Mouse (Mus musculus): Measurements from ENCODE around the gene Asgr1. TPM values are rescaled to one million over a fixed set of nuclear protein-coding genes. Genes with fewer than 3 reads are reported as not detected.
A peak's percentile ranks its signal among the peaks of the same experiment; 100 is the strongest.

Gene Asgr1
- polyA plus RNA-seq, 1 experiment, result 0.87 TPM

DNA sequence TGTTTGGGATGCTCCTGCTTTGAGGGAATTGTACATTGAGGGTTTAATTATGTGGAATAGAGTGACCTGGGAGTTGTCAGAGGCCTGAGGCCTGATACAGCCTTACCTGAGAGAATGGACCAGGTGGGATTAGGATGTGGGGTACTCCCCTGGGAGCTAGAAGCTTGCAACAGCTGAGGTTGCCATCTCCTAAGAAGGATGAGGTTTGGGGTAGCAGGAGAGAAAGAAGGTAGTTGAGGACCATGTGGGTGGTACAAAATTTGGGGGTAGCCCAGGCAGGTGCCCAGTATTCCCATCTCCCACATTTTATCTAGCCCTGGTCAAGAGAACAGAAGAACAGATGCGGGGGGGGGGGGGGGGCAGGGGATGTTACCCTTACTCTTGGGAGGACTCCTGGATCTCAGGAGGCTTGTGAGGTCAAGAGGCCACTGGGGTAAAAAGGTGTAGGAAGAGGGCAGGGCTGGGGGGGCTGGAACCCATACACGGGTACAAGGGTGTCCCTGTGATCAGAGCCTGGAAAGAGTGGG is 34.3 kb upstream of the Asgr1 start:
- no peaks in the 10 kb centered on the region for H3K4me1 ChIP-seq (ENCODE audit: control insufficient read depth, insufficient read depth, insufficient read length, low read length)
- H3K27ac ChIP-seq (replicated peaks; ENCODE audit: low read depth, low read length), result no peak overlapping the region
- H3K4me3 ChIP-seq (ENCODE audit: insufficient read depth, low read depth, low read length), result no peak overlapping the region

- H3K4me3 ChIP-seq (ENCODE audit: insufficient read depth, low read depth, low read length), result no peak overlapping the region
- H3K27ac ChIP-seq (replicated peaks; ENCODE audit: low read depth, low read length), result no peak overlapping the region
Observed at GRCm38 (mm10) chr11:70020022-70020631, 33.8 kb upstream of the Asgr1 start.

GRCm38 (mm10) chr11:70020731-70021263 is 33.1 kb upstream of the Asgr1 start:
- Histone ChIP-seq H3K4me3 (ENCODE audit: insufficient read depth, low read depth, low read length) (peak overlapping the region; percentile 61), H3K27ac (replicated peaks; ENCODE audit: low read depth, low read length) (no peak overlapping the region), H3K4me1 (ENCODE audit: control insufficient read depth, insufficient read depth, insufficient read length, low read length) (no peaks in the 10 kb centered on the region)

More at GRCm38 (mm10) chr11:70020022-70020631, 33.8 kb upstream of the Asgr1 start:
- H3K4me1 ChIP-seq (ENCODE audit: control insufficient read depth, insufficient read depth, insufficient read length, low read length), result no peaks in the 10 kb centered on the region

GRCm38 (mm10) chr11:70021264-70022132 is 32.4 kb upstream of the Asgr1 start:
- no peaks in the 10 kb centered on the region for H3K4me1 ChIP-seq (ENCODE audit: control insufficient read depth, insufficient read depth, insufficient read length, low read length)
- H3K27ac ChIP-seq (replicated peaks; ENCODE audit: low read depth, low read length), result no peak overlapping the region
- peak overlapping the region; percentile 61 for H3K4me3 ChIP-seq (ENCODE audit: insufficient read depth, low read depth, low read length)

- H3K4me1 ChIP-seq (ENCODE audit: control insufficient read depth, insufficient read depth, insufficient read length, low read length), result no peaks in the 10 kb centered on the region
- H3K4me3 ChIP-seq (ENCODE audit: insufficient read depth, low read depth, low read length), result no peak overlapping the region
- H3K27ac ChIP-seq (replicated peaks; ENCODE audit: low read depth, low read length), result no peak overlapping the region
Observed at GRCm38 (mm10) chr11:70023481-70024150, 30.3 kb upstream of the Asgr1 start.

DNA sequence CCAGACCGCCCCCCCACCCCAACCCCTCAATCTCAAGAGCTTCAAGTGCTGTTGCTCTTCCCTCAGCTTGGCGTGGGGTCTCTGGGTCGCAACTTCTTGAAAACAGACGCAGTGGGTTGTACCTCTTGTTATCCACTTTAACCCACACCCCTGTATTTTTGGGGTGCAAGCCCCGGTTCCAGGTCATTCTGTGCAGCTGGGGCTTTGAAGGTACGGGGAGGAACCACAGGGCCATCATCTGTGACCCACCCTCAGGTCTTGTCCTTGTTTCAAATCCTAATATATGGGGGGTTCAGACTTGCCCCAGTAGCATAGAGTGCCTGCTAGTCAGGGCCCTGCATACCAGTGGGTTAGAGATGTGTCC is 29.8 kb upstream of the Asgr1 start:
- Histone ChIP-seq H3K4me3 (ENCODE audit: insufficient read depth, low read depth, low read length) (no peak overlapping the region), H3K27ac (replicated peaks; ENCODE audit: low read depth, low read length) (no peak overlapping the region), H3K4me1 (ENCODE audit: control insufficient read depth, insufficient read depth, insufficient read length, low read length) (no peaks in the 10 kb centered on the region)

DNA sequence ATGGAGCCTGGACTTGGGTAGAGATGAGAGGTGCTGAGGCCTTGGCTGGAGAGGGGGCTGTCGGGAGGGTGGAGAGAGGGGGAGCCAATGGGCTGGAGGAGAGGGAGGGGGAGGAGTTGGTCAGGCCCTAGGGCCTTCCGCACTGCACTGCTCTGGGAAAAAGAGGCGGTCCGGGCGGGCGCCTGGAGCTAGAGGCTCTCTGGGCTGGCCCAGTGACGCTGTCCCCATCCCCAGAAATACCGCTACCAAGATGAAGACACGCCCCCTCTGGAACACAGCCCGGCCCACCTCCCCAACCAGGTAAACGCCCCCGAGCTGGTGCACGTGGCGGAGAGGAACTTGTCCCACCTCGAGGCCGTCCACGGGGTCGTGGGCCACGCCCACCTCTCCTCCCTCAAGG is 27.2 kb upstream of the Asgr1 start:
- Histone ChIP-seq H3K27ac (replicated peaks; ENCODE audit: low read depth, low read length) (no peak overlapping the region), H3K4me1 (ENCODE audit: control insufficient read depth, insufficient read depth, insufficient read length, low read length) (no peaks in the 10 kb centered on the region), H3K4me3 (ENCODE audit: insufficient read depth, low read depth, low read length) (peak overlapping the region; percentile 37)

DNA sequence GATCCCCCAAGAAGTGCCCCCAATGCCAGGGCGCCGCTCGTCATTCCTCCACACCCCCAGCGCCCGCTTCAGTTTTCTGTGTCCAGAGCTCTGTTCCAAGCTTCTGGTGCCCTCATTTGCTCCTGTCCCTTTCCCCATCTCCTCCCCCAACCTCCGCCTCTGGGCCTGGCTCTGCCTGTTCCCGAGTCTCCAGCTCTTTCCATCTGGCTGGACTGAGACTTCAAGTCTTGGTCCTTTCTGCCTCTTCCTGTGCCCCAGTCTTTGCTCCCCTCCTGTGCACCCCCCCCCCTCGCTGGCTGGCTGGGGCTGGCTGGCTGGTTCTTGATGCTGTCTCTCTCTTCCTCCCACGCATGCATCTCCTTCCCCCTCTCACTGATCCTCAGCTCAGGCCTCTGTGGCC is 26.5 kb upstream of the Asgr1 start:
- Histone ChIP-seq H3K4me1 (ENCODE audit: control insufficient read depth, insufficient read depth, insufficient read length, low read length) (no peaks in the 10 kb centered on the region), H3K27ac (replicated peaks; ENCODE audit: low read depth, low read length) (0 out of 2 replicates have a peak overlapping the region, but pooled peaks have one; percentile 13), H3K4me3 (ENCODE audit: insufficient read depth, low read depth, low read length) (peak overlapping the region; percentile 15; the same call in 1 of the 2 replicates)

DNA sequence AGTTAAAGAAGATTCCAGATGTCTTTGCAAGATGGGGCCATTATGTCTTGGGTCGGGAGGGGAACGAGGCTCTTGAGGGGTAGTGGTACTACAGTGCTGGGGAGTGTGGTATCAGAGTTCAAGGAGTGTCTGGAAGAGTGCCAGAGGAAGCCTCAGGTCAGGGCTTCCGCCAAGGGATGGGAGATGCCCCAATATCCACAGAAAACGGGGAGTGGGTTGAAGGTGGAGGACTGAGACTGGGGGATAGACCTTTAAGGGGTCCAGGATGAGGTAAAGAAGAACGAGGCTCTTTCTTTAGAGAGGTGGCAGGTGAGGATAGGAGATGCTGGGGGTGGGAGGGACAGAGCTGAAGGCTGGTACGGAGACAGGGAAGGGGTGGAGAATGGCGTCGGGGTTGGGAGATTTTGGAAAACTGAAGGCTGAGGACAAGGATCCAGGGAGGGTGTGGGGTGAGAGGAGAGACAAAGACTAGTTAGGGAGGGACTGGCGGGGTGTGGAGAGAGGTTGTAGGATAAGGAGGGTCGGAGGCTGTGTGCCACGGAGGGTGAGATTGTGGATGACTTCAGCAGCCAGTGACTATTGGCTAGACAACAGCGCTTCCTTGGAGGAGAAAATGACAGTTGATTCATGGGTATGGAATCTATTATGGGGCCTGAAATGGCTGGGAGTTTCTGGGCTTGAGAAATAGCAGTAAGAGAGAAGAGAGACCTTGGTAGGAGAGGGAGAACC is 25.3 kb upstream of the Asgr1 start:
- no peaks in the 10 kb centered on the region for H3K4me1 ChIP-seq (ENCODE audit: control insufficient read depth, insufficient read depth, insufficient read length, low read length)
- H3K4me3 ChIP-seq (ENCODE audit: insufficient read depth, low read depth, low read length), result no peak overlapping the region; the same call in 1 of the 2 replicates
- peak overlapping the region; percentile 60 for H3K27ac ChIP-seq (replicated peaks; ENCODE audit: low read depth, low read length)

DNA sequence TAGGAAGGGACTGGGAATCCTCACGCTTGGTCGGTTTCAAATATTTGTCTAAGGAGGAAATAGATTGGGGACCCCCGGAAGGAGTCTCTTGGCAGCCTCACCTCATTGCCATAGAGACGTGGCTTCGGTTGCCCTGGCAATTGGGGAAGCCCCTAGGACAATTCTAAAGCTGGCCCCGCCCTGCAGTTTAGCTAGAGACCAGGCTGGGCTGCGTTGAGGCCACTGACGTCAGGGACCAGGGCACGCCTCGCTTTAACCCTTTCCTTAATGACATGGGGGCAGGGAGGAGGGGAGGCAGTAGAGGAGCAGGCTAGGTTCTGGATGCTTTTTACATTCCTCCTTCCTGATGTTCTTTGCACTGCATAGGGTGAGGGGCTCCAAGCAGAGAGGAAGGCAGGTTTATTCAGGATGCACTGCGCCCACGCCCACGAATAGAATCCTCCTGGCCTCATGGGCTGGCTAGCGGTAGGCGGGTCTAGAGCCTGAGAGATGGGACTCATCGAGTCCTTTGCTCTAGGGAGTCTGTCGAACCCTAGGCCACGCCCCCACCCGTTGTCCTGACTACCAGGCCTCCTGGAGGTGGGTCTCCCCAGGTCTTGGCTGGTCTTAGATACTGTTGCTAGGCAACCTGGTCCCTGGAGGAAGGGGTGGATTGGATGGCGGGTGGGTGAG is 24.6 kb upstream of the Asgr1 start:
- H3K4me1 ChIP-seq (ENCODE audit: control insufficient read depth, insufficient read depth, insufficient read length, low read length), result no peaks in the 10 kb centered on the region
- H3K27ac ChIP-seq (replicated peaks; ENCODE audit: low read depth, low read length), result 0 out of 2 replicates have a peak overlapping the region, but pooled peaks have one; percentile 24
- peak overlapping the region; percentile 30; the same call in 1 of the 2 replicates for H3K4me3 ChIP-seq (ENCODE audit: insufficient read depth, low read depth, low read length)

DNA sequence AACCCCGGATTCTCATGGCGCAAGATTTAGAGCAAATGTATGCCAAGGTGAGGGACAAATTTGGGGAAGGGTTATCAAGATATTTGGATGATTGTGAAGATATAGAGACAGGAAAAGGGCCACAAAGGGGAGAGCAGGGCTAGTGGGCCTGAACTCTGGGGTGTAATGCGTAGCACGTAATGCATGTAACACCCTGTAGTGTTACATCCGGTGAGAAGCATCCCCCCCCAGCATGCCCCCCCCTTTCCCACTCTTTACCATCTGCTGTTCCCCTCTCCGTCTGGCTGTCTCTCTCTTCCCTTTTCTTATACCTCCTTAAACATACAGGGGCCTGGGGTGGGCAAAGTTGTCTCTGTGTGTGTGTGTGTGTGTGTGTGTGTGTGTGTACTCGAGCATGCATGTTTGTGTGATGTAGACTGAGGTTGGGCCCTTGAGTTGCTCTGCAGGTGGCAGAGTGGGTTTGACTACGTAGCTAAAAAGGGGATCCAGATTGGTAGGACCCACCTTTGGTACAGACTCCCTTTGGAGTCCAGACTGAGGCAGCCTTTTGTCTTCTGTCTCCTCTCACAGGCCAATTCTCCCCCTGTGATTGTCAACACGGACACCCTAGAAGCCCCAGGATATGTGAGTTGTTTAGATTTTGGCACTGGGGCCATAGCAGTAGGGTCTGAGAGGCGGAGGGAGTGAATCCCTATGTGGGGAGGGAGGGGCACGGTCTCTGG is 23.9 kb upstream of the Asgr1 start:
- Histone ChIP-seq H3K4me1 (ENCODE audit: control insufficient read depth, insufficient read depth, insufficient read length, low read length) (no peaks in the 10 kb centered on the region), H3K4me3 (ENCODE audit: insufficient read depth, low read depth, low read length) (no peak overlapping the region), H3K27ac (replicated peaks; ENCODE audit: low read depth, low read length) (no peak overlapping the region)

- Histone ChIP-seq H3K27ac (replicated peaks; ENCODE audit: low read depth, low read length) (no peak overlapping the region), H3K4me1 (ENCODE audit: control insufficient read depth, insufficient read depth, insufficient read length, low read length) (no peaks in the 10 kb centered on the region), H3K4me3 (ENCODE audit: insufficient read depth, low read depth, low read length) (no peak overlapping the region)
Observed at GRCm38 (mm10) chr11:70030651-70031320, 23.1 kb upstream of the Asgr1 start.

DNA sequence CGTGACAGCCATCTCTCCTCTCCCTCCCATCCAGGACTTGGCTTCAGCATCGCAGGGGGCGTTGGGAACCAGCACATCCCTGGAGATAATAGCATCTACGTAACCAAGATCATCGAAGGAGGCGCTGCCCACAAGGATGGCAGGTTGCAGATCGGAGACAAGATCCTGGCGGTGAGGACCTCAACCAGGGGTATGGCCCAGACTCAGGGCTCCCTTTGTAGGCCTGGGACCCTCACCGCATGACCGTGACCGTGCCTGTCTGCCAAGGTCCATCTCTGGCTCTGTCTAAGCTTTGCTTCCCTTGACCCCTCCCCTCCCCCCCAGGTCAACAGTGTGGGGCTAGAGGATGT is 22.6 kb upstream of the Asgr1 start:
- Histone ChIP-seq H3K4me1 (ENCODE audit: control insufficient read depth, insufficient read depth, insufficient read length, low read length) (no peaks in the 10 kb centered on the region), H3K4me3 (ENCODE audit: insufficient read depth, low read depth, low read length) (no peak overlapping the region)

More for the DNA sequence above, 22.6 kb upstream of the Asgr1 start:
- H3K27ac ChIP-seq (replicated peaks; ENCODE audit: low read depth, low read length), result no peak overlapping the region

Measured in brown adipose tissue, adult 24 weeks (tissue).